Mouse (Mus musculus): Measurements from ENCODE around the gene Nelfa. TPM values are rescaled to one million over a fixed set of nuclear protein-coding genes. Genes with fewer than 3 reads are reported as not detected.

Gene Nelfa
- total and polyA plus RNA-seq, 3 experiments: 20.6 to 41.2 (median 23.9) TPM

GRCm38 (mm10) chr5:33935700-33936111 is 507 bp downstream of the Nelfa start:
- peaks cover 39% of the 10 kb centered on the region for H3K79me2 ChIP-seq (replicated peaks; ENCODE audit: control insufficient read depth, extremely low read depth, insufficient read depth, poor library complexity, severe bottlenecking)
- peaks cover 14 to 39% of the 10 kb centered on the region in 2 experiments for H3K36me3 ChIP-seq (replicated peaks in 1 of 2; ENCODE audit: control insufficient read depth in 1 of 2, insufficient read depth in 1 of 2, low read length in 1 of 2)
- peak overlapping the region; percentile 80 for H3K27ac ChIP-seq (ENCODE audit: insufficient read depth, low read depth)
- H3K4me1 ChIP-seq (ENCODE audit: control insufficient read depth in 1 of 2, insufficient read depth in 2 of 2): peaks cover 2 to 42% of the 10 kb centered on the region in 2 experiments; a peak in 3 of 4 replicates
- peaks cover 15% of the 10 kb centered on the region for H3K9me3 ChIP-seq (replicated peaks; ENCODE audit: low read length)
- TF ChIP-seq SIN3A (IDR thresholded peaks at IDR 0.05; ENCODE audit: low read length): peak; percentile 65; the same call in 1 of the 2 replicates
- TF ChIP-seq MXI1 (IDR thresholded peaks at IDR 0.05; ENCODE audit: low read depth, low read length): peak; percentile 72
- TF ChIP-seq CHD2 (IDR thresholded peaks at IDR 0.05; ENCODE audit: low read length): peak; percentile 7; the same call in 1 of the 2 replicates
- no peak for TF ChIP-seq NELFE (IDR thresholded peaks at IDR 0.05; ENCODE audit: low read depth, low read length)
- TF ChIP-seq UBTF (IDR thresholded peaks at IDR 0.05; ENCODE audit: low read depth, low read length): peak; percentile 84; the same call in 1 of the 2 replicates
- TF ChIP-seq TCF12 (IDR thresholded peaks at IDR 0.05; ENCODE audit: low read depth, low read length): no peak
- TF ChIP-seq ZKSCAN1 (IDR thresholded peaks at IDR 0.05; ENCODE audit: borderline replicate concordance, low read depth, low read length): no peak
- peak; percentile 78; the same call in 1 of the 2 replicates for TF ChIP-seq CHD1 (IDR thresholded peaks at IDR 0.05; ENCODE audit: low read depth, low read length)
- no peak for TF ChIP-seq MYC (IDR thresholded peaks at IDR 0.05; ENCODE audit: low read depth, low read length)
- 0 out of 2 replicates have a peak, but pooled peaks have one; percentile 1 for TF ChIP-seq BHLHE40 (IDR thresholded peaks at IDR 0.05; ENCODE audit: low read depth, low read length)
- no peak overlapping the region for H3K4me2 ChIP-seq (ENCODE audit: insufficient read depth, low read depth, poor library complexity, severe bottlenecking)
- dilution Hi-C loops (cut with MboI; ENCODE audit: extremely low pct_ligation_motif_present, extremely low pct_unique_long_range_greater_than_20kb, low sequenced_read_pairs): no loop called here
- DNase-seq (ENCODE audit: extremely low read depth): peak; percentile 35
- in situ Hi-C loops (cut with MboI; ENCODE audit: low pct_ligation_motif_present, low pct_unique_long_range_greater_than_20kb, low sequenced_read_pairs): no loop called here
- no peaks in the 10 kb centered on the region for H3K27me3 ChIP-seq (replicated peaks)
- H3K9ac ChIP-seq (ENCODE audit: insufficient read depth, low read depth): peak overlapping the region; percentile 59
- peak overlapping the region; percentile 82 to 97 (median 84) for H3K4me3 ChIP-seq (replicated peaks in 1 of 3; ENCODE audit: low read depth in 2 of 3, low read length in 2 of 3, poor library complexity in 1 of 3)

DNA sequence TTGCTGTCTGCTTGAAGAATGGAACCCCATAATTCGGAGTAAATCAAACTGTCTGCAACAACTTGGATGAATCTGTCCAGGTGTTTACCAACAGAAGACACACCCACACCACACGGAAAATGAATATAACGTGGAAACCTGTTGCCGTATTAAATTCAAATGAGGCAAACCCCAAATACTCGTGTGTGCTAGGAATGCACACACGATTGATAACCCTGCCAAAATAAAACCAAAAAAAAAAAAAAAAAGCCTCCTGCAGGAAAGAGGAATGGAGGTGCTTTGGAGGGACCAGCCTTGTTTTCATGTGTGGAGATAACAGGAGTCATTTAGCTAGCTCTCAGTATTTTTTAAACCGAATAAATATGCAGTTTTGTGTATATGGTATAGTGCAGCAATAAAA is 1.3 kb downstream of the Nelfa start:
- Histone ChIP-seq H3K4me3 (replicated peaks in 1 of 3; ENCODE audit: low read depth in 2 of 3, low read length in 2 of 3, poor library complexity in 1 of 3) (peak overlapping the region; percentile 82 to 97 (median 84)), H3K27ac (ENCODE audit: insufficient read depth, low read depth) (no peak overlapping the region), H3K36me3 (replicated peaks in 1 of 2; ENCODE audit: control insufficient read depth in 1 of 2, insufficient read depth in 1 of 2, low read length in 1 of 2) (peaks cover 15 to 41% of the 10 kb centered on the region in 2 experiments), H3K4me1 (ENCODE audit: control insufficient read depth in 1 of 2, insufficient read depth in 2 of 2) (peaks cover 2 to 42% of the 10 kb centered on the region in 2 experiments; a peak in 3 of 4 replicates), H3K9ac (ENCODE audit: insufficient read depth, low read depth) (peak overlapping the region; percentile 59; the same call in 1 of the 2 replicates), H3K79me2 (replicated peaks; ENCODE audit: control insufficient read depth, extremely low read depth, insufficient read depth, poor library complexity, severe bottlenecking) (peaks cover 45% of the 10 kb centered on the region), H3K27me3 (replicated peaks) (no peaks in the 10 kb centered on the region), H3K9me3 (replicated peaks; ENCODE audit: low read length) (peaks cover 11% of the 10 kb centered on the region), H3K4me2 (ENCODE audit: insufficient read depth, low read depth, poor library complexity, severe bottlenecking) (peak overlapping the region; percentile 93)
- no peak for DNase-seq (ENCODE audit: extremely low read depth)
- no peak for TF ChIP-seq CTCF (conservative IDR thresholded peaks at IDR 0.05 in 1 of 2, IDR thresholded peaks at IDR 0.05 in 1 of 2; ENCODE audit: low read depth in 2 of 2, low read length in 2 of 2)
- TF ChIP-seq HCFC1 (IDR thresholded peaks at IDR 0.05; ENCODE audit: low read depth, low read length): no peak
- TF ChIP-seq KAT2A (IDR thresholded peaks at IDR 0.05; ENCODE audit: insufficient replicate concordance, low read length): no peak
- no peak for TF ChIP-seq MEF2A (IDR thresholded peaks at IDR 0.05; ENCODE audit: borderline replicate concordance, low read depth, low read length)
- TF ChIP-seq NELFE (IDR thresholded peaks at IDR 0.05; ENCODE audit: low read depth, low read length): no peak
- TF ChIP-seq CHD2 (IDR thresholded peaks at IDR 0.05; ENCODE audit: low read length): no peak
- dilution Hi-C loops (cut with MboI; ENCODE audit: extremely low pct_ligation_motif_present, extremely low pct_unique_long_range_greater_than_20kb, low sequenced_read_pairs) (no loop called here), in situ Hi-C loops (cut with MboI; ENCODE audit: low pct_ligation_motif_present, low pct_unique_long_range_greater_than_20kb, low sequenced_read_pairs) (no loop called here)
